Mouse (Mus musculus) olfactory bulb, adult 2 months (tissue): ENCODE results near the gene Cd59a.
"Not testable (repeated sequence)": the region's sequence is repeated elsewhere in the genome, so short reads cannot be mapped to it uniquely, and the experiment has no call there.

ENCODE experiments used
- CTCF ChIP-seq: fragments of 200-500 bp; IDR thresholded peaks from 2 replicates; pipeline ENCODE4 v1.5.1; 2012; ENCODE audit warnings: low read depth, mild to moderate bottlenecking, low read length, moderate library complexity; ENCODE audit not compliant: insufficient read depth
- POLR2A ChIP-seq: fragments of 200-500 bp; IDR thresholded peaks from 2 replicates; pipeline ENCODE4 v1.6.1; 2012; ENCODE audit warnings: mild to moderate bottlenecking, low read depth, low read length, moderate library complexity; ENCODE audit not compliant: insufficient read depth

DNA sequence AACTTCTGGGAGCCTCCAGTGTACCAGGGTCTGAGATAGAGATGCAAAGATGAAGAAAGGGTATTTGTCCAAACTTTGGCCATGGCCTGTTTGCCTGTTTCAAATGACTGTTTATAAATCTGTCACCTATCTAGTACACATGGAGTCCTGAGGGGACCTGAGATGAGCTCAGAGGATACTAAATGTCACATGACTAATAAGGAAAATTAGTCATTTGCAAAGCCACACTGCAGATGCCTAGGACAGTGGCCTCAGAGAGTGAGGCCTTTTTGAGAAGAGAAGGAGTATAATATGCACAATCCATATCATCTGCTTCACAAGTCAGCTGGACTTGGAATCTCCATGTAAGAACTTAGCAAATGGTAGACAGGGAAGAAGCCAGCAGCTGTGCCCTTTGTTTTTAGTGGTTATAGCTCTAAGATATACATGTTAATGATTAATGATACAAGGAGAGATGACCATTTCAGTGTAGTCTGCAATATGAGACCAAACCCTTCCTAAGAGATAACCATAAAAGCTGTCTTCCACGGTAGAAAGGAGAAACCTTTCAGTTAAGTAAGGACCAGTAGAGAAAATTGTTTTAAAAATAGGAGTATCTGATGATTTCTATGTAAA lies 14.1 kb upstream of the Cd59a start:
- TF ChIP-seq CTCF, POLR2A: not testable (repeated sequence)
